Mouse (Mus musculus) brain, embryonic 14.5 days (tissue): ENCODE data around the gene Drosha.

Source experiments
- CTCF ChIP-seq: fragments of 200-500 bp; IDR thresholded peaks from 2 replicates; pipeline ENCODE4 v1.5.1; 2012; ENCODE audit warnings: inconsistent platforms, mild to moderate bottlenecking, moderate library complexity, borderline replicate concordance; ENCODE audit not compliant: insufficient read depth, insufficient read length; ENCODE audit errors: extremely low read depth
- POLR2A ChIP-seq: fragments of 200-500 bp; IDR thresholded peaks from 2 replicates; pipeline ENCODE4 v1.6.1; 2012; ENCODE audit warnings: mild to moderate bottlenecking, inconsistent platforms, borderline replicate concordance; ENCODE audit not compliant: poor library complexity, insufficient read depth, insufficient read length, severe bottlenecking; ENCODE audit errors: extremely low read depth

DNA sequence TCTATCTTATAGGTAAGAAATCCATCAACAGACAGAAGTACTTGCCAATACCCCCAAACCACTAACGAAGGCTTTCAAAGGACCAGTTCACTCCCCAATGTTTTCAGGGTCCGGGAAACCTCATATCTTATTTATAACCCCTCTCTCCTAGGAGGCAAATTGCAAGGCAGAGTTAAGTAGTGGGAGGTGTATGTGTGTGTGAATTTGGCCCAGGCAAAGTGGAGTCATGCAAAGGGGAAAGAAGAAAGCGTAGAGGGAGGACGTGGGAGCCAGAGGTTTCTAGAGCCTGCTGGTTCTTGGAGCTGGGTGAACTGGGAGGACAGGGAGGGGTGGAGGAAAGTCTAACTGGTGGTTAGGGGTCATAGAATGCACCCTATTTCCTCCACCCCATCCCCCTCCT is 117.8 kb downstream of the Drosha start:
- TF ChIP-seq CTCF (no peak), POLR2A (no peak)
